Mouse (Mus musculus) splenic B cell, adult 2 months (primary cell): ENCODE results near the gene Tuba3a.
"Not testable (repeated sequence)": the region's sequence is repeated elsewhere in the genome, so short reads cannot be mapped to it uniquely, and the experiment has no call there.

Experiments used
- DNase-seq: peaks from one replicate; pipeline ENCODE4 v3.0.0-alpha.2; 2011; ENCODE audit warnings: low read depth, low spot score
- H3K27me3 ChIP-seq: 2 replicates; pipeline ENCODE4 v1.6.1; 2012; ENCODE audit warnings: mild to moderate bottlenecking, low read length, moderate library complexity, mixed read lengths; ENCODE audit not compliant: control insufficient read depth, poor library complexity, insufficient read depth, severe bottlenecking
- H3K36me3 ChIP-seq: 2 replicates; pipeline ENCODE4 v1.6.1; 2012; ENCODE audit warnings: mild to moderate bottlenecking, low read length, moderate library complexity, mixed read lengths; ENCODE audit not compliant: control insufficient read depth, poor library complexity, insufficient read depth, severe bottlenecking

Tuba3a gene

GRCm38 (mm10) chr6:125314231-125314563, 28.4 kb upstream of the Tuba3a start:
- DNase-seq, result no peak
- no peaks in the 10 kb centered on the region for H3K36me3 ChIP-seq
- H3K27me3 ChIP-seq, result no peaks in the 10 kb centered on the region

GRCm38 (mm10) chr6:125313546-125314230, 27.8 kb upstream of the Tuba3a start, which contains the start of gene Ltbr:
Gene Ltbr, minus strand, starts transcription at chr6:125313885.
- Histone ChIP-seq H3K36me3 (no peaks in the 10 kb centered on the region), H3K27me3 (no peaks in the 10 kb centered on the region)
- peak; percentile 38 for DNase-seq

GRCm38 (mm10) chr6:125312581-125313355, 26.9 kb upstream of the Tuba3a start:
- H3K36me3 ChIP-seq, result no peaks in the 10 kb centered on the region
- H3K27me3 ChIP-seq, result no peaks in the 10 kb centered on the region
- DNase-seq, result no peak

GRCm38 (mm10) chr6:125312171-125312570, 26.3 kb upstream of the Tuba3a start:
- no peak for DNase-seq
- Histone ChIP-seq H3K36me3 (no peaks in the 10 kb centered on the region), H3K27me3 (no peaks in the 10 kb centered on the region)

GRCm38 (mm10) chr6:125309406-125309805, 23.6 kb upstream of the Tuba3a start:
- DNase-seq, result no peak
- H3K36me3 ChIP-seq, result no peaks in the 10 kb centered on the region
- no peaks in the 10 kb centered on the region for H3K27me3 ChIP-seq

GRCm38 (mm10) chr6:125308921-125309320, 23.1 kb upstream of the Tuba3a start:
- Histone ChIP-seq H3K27me3 (no peaks in the 10 kb centered on the region), H3K36me3 (no peaks in the 10 kb centered on the region)
- DNase-seq, result no peak

GRCm38 (mm10) chr6:125307091-125307490, 21.2 kb upstream of the Tuba3a start:
- Histone ChIP-seq H3K27me3 (no peaks in the 10 kb centered on the region), H3K36me3 (no peaks in the 10 kb centered on the region)
- no peak for DNase-seq

GRCm38 (mm10) chr6:125305465-125305864, 19.6 kb upstream of the Tuba3a start:
- DNase-seq, result no peak
- no peaks in the 10 kb centered on the region for H3K36me3 ChIP-seq
- H3K27me3 ChIP-seq, result no peaks in the 10 kb centered on the region

- H3K36me3 ChIP-seq, H3K27me3 ChIP-seq, DNase-seq: not testable (repeated sequence)
Observed at GRCm38 (mm10) chr6:125304408-125304807, 18.6 kb upstream of the Tuba3a start.

- Histone ChIP-seq H3K36me3 (no peaks in the 10 kb centered on the region), H3K27me3 (no peaks in the 10 kb centered on the region)
- no peak for DNase-seq
Observed at GRCm38 (mm10) chr6:125303242-125303641, 17.4 kb upstream of the Tuba3a start.

- DNase-seq, result no peak
- H3K27me3 ChIP-seq, result no peaks in the 10 kb centered on the region
- no peaks in the 10 kb centered on the region for H3K36me3 ChIP-seq
Observed at GRCm38 (mm10) chr6:125302231-125302982, 16.6 kb upstream of the Tuba3a start.

GRCm38 (mm10) chr6:125300982-125301381, 15.1 kb upstream of the Tuba3a start:
- Histone ChIP-seq H3K36me3 (no peaks in the 10 kb centered on the region), H3K27me3 (no peaks in the 10 kb centered on the region)
- DNase-seq, result no peak

GRCm38 (mm10) chr6:125297149-125297820, 11.4 kb upstream of the Tuba3a start:
- DNase-seq, result no peak
- Histone ChIP-seq H3K36me3 (no peaks in the 10 kb centered on the region), H3K27me3 (no peaks in the 10 kb centered on the region)

GRCm38 (mm10) chr6:125294049-125294448, 8.2 kb upstream of the Tuba3a start:
- DNase-seq, result no peak
- H3K36me3 ChIP-seq, result no peaks in the 10 kb centered on the region
- H3K27me3 ChIP-seq, result no peaks in the 10 kb centered on the region
